Mouse (Mus musculus) intestine, postnatal 0 days (tissue): ENCODE data around the gene Hs6st3. TPM values are rescaled to one million over a fixed set of nuclear protein-coding genes. Genes with fewer than 3 reads are reported as not detected.
"Not testable (repeated sequence)": the region's sequence is repeated elsewhere in the genome, so short reads cannot be mapped to it uniquely, and the experiment has no call there.

Experiments used
- ATAC-seq: fragments of 200-750 bp; cut with Nextera tagmentation; 2 replicates; pipeline ENCODE4 v1.8.0; 2017; ENCODE audit warnings: mild to moderate bottlenecking, moderate TSS enrichment, moderate library complexity
- H3K27ac ChIP-seq: fragments of 300-500 bp; sonication (generic); 2 replicates; pipeline ENCODE4 v1.5.1; 2014; ENCODE audit warnings: mild to moderate bottlenecking, low read depth, low read length, moderate library complexity
- H3K27me3 ChIP-seq: fragments of 300-500 bp; sonication (generic); replicated peaks from 2 replicates; pipeline ENCODE4 v1.6.1; 2014; ENCODE audit warnings: low read length, mixed read lengths; ENCODE audit not compliant: control insufficient read depth, insufficient read depth
- H3K36me3 ChIP-seq: fragments of 300-500 bp; sonication (generic); 2 replicates; pipeline ENCODE4 v1.6.1; 2014; ENCODE audit warnings: mild to moderate bottlenecking, moderate library complexity; ENCODE audit not compliant: control insufficient read depth, insufficient read depth
- H3K4me1 ChIP-seq: fragments of 300-500 bp; sonication (generic); replicated peaks from 2 replicates; pipeline ENCODE4 v1.6.1; 2014; ENCODE audit warnings: antibody characterized with exemption, low read length, mixed read lengths; ENCODE audit not compliant: control insufficient read depth, insufficient read depth
- H3K4me2 ChIP-seq: fragments of 300-500 bp; sonication (generic); replicated peaks from 2 replicates; pipeline ENCODE4 v1.6.1; 2014; ENCODE audit warnings: low read depth, mild to moderate bottlenecking, moderate library complexity
- H3K4me3 ChIP-seq: fragments of 300-500 bp; sonication (generic); 2 replicates; pipeline ENCODE4 v1.5.1; 2014; ENCODE audit warnings: low read depth, low read length
- H3K9ac ChIP-seq: fragments of 300-500 bp; sonication (generic); 2 replicates; pipeline ENCODE4 v1.6.1; 2014; ENCODE audit warnings: mild to moderate bottlenecking, low read depth, low read length
- H3K9me3 ChIP-seq: fragments of 300-500 bp; sonication (generic); 2 replicates; pipeline ENCODE4 v1.6.1; 2016; ENCODE audit warnings: mixed run types; ENCODE audit not compliant: control insufficient read depth
- CTCF ChIP-seq: sonication (generic); IDR thresholded peaks from 2 replicates; pipeline ENCODE4 v1.5.1; 2016; ENCODE audit warnings: low read depth, mild to moderate bottlenecking, control low read depth, antibody characterized with exemption, moderate library complexity
- WGBS: fragments of 180-500 bp; shearing (Covaris S2); extraction: QIAGEN DNeasy Blood & Tissue Kit; methylation state at CpG from one replicate; pipeline ENCODE4 v1.1.7; 2014; 5-methylcytosine and 5-hydroxymethylcytosine counted together
- polyA plus RNA-seq: library from polyadenylated mRNA; unstranded; fragments of >200 nt; fragmentation: Nextera tagmentation; extraction: Ambion mirVana; gene quantifications from 2 replicates; pipeline ENCODE4 v1.2.1, GENCODE M21; 2015

The Hs6st3 gene
- polyA plus RNA-seq, 1 experiment from 2014 or later: not detected

DNA sequence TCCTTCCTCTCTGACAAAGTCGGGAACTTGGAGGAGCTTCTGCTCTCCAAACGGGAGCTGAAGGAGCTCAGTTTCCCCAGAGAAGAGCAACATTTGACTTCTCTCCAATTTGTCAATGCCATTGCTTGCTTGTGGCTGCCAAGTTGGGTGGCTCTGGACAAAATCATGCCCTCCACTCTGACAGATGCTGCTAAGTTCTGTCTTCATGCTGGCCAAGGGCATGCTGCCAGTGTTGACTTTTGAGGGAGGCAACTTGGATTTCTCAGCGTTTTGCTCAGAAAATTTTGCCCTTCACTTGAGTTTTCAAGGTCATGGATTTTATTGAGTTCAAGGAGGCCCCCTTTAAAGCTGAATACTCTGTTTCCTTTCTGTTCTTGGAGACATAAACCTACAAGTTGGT lies 406.5 kb downstream of the Hs6st3 start:
- no peak overlapping the region for H3K27ac ChIP-seq
- ATAC-seq: no peak
- H3K9ac ChIP-seq: no peak overlapping the region
- H3K4me2 ChIP-seq: no peak overlapping the region
- WGBS: 58% methylated on average over 3 of the region's 3 CpGs
- H3K27me3 ChIP-seq: no peaks in the 10 kb centered on the region
- no peak for TF ChIP-seq CTCF
- H3K4me3 ChIP-seq: no peak overlapping the region
- H3K36me3 ChIP-seq: no peaks in the 10 kb centered on the region
- no peaks in the 10 kb centered on the region for H3K4me1 ChIP-seq
- no peaks in the 10 kb centered on the region for H3K9me3 ChIP-seq

DNA sequence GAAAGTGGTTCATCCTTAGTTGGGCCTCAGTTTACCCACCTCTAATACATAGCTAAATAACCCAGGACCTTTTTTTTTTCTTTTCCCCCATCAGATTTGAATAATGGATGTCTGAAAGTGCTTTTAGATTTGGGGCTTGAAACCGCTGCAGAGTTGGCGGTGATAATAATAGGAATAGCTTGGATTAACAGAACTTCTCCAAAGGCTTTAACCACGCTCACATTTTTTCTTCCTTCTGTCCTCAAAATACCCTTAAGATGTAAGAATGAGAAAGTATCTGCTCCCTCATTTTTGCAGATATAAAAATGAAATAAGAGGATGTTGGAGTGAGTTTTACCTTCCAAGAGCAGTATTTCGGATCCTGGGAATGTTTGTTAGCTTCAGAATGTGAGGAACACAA lies 420.2 kb downstream of the Hs6st3 start:
- Histone ChIP-seq H3K9me3 (no peaks in the 10 kb centered on the region), H3K36me3 (no peaks in the 10 kb centered on the region), H3K27ac (no peak overlapping the region), H3K9ac (no peak overlapping the region), H3K4me2 (no peak overlapping the region), H3K4me3 (no peak overlapping the region), H3K27me3 (no peaks in the 10 kb centered on the region), H3K4me1 (no peaks in the 10 kb centered on the region)
- WGBS: 86% methylated on average over 4 of the region's 4 CpGs
- TF ChIP-seq CTCF: no peak
- no peak for ATAC-seq

DNA sequence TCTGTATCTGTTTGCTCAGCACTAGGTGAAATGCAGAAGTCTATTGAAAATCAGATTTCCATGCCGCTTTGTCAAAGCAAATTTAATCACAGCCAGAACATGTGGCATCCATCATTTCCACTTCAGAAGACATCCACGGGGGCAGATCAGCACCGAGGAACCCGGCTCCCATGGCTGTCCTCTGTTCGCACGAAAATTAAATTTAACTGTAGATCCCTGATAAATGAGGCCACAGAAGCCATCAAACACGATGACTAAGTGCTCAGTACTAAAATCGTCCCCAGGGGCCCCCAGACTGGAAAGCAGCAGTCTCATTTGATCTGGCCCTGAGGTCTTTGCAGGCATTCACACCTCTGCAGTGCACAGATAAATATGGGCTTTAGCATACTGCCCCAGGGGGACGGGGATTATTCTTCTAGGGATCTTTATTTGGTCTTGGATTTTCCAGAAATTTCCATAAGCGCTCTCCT lies 443.9 kb downstream of the Hs6st3 start:
- Histone ChIP-seq H3K27ac (no peak overlapping the region), H3K4me1 (no peaks in the 10 kb centered on the region), H3K4me2 (no peak overlapping the region), H3K9me3 (no peaks in the 10 kb centered on the region), H3K27me3 (no peaks in the 10 kb centered on the region), H3K9ac (no peak overlapping the region), H3K36me3 (no peaks in the 10 kb centered on the region), H3K4me3 (no peak overlapping the region)
- no peak for TF ChIP-seq CTCF
- 47% methylated on average over 10 of the region's 10 CpGs for WGBS
- ATAC-seq: no peak

DNA sequence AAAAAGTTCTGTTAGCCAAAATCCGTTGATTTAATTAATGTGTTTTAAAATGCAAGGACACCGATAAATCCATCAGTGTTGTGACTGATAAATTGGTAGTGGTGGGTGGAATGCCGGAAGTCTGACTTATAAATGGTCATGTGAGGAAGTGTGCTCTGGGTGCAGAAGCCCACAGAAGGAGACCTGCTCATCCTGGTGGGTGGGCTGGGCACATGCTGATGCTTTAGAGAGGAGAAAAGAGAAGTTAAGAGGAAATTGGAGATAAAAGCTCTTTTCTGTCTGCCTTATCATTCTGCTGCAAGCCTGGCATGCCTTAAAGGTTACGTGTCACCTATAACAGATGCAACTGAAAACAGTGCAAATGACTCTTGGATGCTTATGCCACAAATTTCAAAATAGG lies 446.9 kb downstream of the Hs6st3 start:
- no peak overlapping the region for H3K4me3 ChIP-seq
- H3K9me3 ChIP-seq: no peaks in the 10 kb centered on the region
- no peak for ATAC-seq
- TF ChIP-seq CTCF: no peak
- H3K4me1 ChIP-seq: no peaks in the 10 kb centered on the region
- 70% methylated on average over 4 of the region's 4 CpGs for WGBS
- no peak overlapping the region for H3K9ac ChIP-seq
- H3K4me2 ChIP-seq: no peak overlapping the region
- H3K36me3 ChIP-seq: no peaks in the 10 kb centered on the region
- no peaks in the 10 kb centered on the region for H3K27me3 ChIP-seq
- H3K27ac ChIP-seq: no peak overlapping the region

DNA sequence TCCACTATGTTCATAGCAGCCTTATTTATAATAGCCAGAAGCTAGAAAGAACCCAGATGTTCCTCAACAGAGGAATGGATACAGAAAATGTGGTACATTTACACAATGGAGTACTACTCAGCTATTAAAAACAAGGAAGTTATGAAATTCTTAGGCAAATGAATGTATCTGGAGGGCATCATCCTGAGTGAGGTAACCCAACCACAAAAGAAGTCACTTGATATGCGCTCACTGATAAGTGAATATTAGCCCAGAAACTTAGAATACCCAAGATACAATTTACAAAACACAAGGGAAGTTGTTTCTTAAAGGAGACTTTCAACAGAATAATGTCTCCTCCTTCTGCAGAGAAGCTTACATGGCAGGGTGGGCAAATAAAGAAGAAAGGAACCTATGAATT lies 449.2 kb downstream of the Hs6st3 start:
- H3K4me3 ChIP-seq, ATAC-seq, H3K27ac ChIP-seq, H3K27me3 ChIP-seq, H3K4me1 ChIP-seq, H3K36me3 ChIP-seq, H3K9me3 ChIP-seq, H3K9ac ChIP-seq, H3K4me2 ChIP-seq: not testable (repeated sequence)
- 97% methylated on average over 1 of the region's 1 CpGs for WGBS

DNA sequence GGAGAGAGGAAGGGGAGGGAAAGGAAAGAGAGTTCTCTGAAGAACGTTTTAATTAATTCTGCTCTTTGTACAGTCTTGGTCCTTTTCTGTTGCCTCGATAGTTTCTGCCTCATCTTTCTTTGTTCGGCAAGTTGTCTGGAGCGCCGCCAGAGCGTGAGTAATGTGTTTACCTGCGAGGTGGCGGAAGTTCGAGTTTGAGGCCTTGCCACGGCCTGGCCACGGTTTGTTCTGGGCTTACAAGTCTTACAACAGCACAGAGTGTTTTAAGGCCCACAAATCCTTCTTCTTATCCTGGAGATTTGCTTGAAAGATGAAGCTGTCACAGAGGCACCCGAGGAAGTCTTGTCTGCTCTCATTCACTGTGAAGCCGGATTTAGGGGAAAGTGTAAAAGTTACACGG lies 466.2 kb downstream of the Hs6st3 start:
- no peak for TF ChIP-seq CTCF
- no peaks in the 10 kb centered on the region for H3K9me3 ChIP-seq
- H3K4me3 ChIP-seq: no peak overlapping the region
- no peak overlapping the region for H3K4me2 ChIP-seq
- no peak for ATAC-seq
- H3K36me3 ChIP-seq: no peaks in the 10 kb centered on the region
- no peak overlapping the region for H3K9ac ChIP-seq
- H3K27me3 ChIP-seq: no peaks in the 10 kb centered on the region
- no peaks in the 10 kb centered on the region for H3K4me1 ChIP-seq
- H3K27ac ChIP-seq: no peak overlapping the region
- WGBS: 62% methylated on average over 14 of the region's 14 CpGs

DNA sequence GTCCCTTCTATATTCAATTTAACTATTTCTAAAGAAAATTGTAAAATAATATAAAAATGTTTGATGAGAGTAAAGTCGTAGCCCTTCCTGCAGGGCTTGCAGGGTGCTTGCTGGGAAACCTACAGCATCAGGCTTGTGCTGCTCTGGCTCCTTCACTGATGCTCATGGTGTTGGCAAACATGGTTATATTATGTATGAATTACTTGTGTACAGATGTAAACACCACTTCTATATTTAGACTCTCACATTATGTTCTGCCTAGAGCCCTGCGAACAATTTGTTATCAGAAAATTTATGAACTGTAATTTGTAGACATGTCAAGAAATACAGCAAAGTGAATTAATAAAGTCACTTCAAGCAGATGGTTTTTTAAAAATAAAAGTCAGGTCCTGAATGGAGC lies 474.7 kb downstream of the Hs6st3 start:
- no peak for TF ChIP-seq CTCF
- Histone ChIP-seq H3K27me3 (no peaks in the 10 kb centered on the region), H3K9ac (no peak overlapping the region), H3K27ac (no peak overlapping the region), H3K4me3 (no peak overlapping the region), H3K4me1 (no peaks in the 10 kb centered on the region), H3K9me3 (no peaks in the 10 kb centered on the region), H3K36me3 (no peaks in the 10 kb centered on the region), H3K4me2 (no peak overlapping the region)
- WGBS: 71% methylated on average over 2 of the region's 2 CpGs
- no peak for ATAC-seq
